ENCODE assay signal across 9 mouse cellular contexts in the genomic region with DNA sequence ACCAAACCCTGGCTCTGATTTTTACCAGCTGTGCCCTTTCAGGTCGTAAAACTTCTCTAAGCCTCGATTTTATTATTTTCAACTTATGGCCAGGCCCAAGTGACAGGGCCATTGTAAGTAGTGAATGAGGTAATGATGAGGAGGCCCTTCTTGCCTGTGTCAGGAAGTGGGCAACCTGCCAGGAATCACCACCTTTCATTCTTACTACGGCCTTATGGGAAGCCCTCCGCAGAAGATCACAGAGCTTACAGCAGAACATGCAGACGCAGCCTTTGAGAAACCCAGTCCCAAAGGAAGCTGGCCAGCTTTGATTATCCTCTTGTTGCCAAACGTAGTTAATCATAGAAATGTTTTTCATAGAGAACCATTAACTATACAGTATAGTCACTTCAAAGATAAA.
A peak's percentile ranks its signal among the peaks of the same experiment; 100 is the strongest.
DNase-seq lines count a peak whose midpoint lies in the region; ATAC-seq and TF ChIP-seq lines count a peak whose summit lies in the region.
"Had no signal": no experiment of that assay in that cellular context is flagged by ENCODE, and none has a peak within 500 bp of the region (broad histone marks: within the 10 kb centered on the region; RNA-seq: fewer than 3 reads in every experiment).

No protein-coding gene starts in this region.

- no peaks in the 10 kb centered on the region for H3K27me3 ChIP-seq in heart, embryonic 12.5 days (replicated peaks)
- no peaks in the 10 kb centered on the region for H3K27me3 ChIP-seq in stomach, postnatal 0 days (ENCODE audit: control insufficient read depth, insufficient read depth, low read length)
- H3K27me3 ChIP-seq: neural tube, embryonic 13.5 days had no signal

- peaks cover 5% of the 10 kb centered on the region for H3K4me1 ChIP-seq in heart, embryonic 12.5 days (replicated peaks)
- no peaks in the 10 kb centered on the region for H3K4me1 ChIP-seq in stomach, postnatal 0 days (replicated peaks; ENCODE audit: control insufficient read depth, insufficient read depth)

- no peak overlapping the region for H3K9ac ChIP-seq in heart, embryonic 12.5 days
- no peak overlapping the region for H3K9ac ChIP-seq in stomach, postnatal 0 days (ENCODE audit: low read length)
- H3K9ac ChIP-seq: neural tube, embryonic 13.5 days had no signal

- no peak for TF ChIP-seq EP300 in stomach, postnatal 0 days (optimal IDR thresholded peaks at IDR 0.05)

- no peak for DNase-seq in heart, adult 18-20 months
- DNase-seq in retina, postnatal 1 day: peak; percentile 80
- DNase-seq in retina, embryonic 14.5 days (ENCODE audit: low spot score): no peak
- peak; percentile 52 for DNase-seq in kidney, postnatal 14 days
- DNase-seq in stomach, postnatal 0 days (ENCODE audit: low spot score): peak; percentile 23
- no peak for DNase-seq in B cell, adult 2 months
- DNase-seq in urinary bladder, postnatal 10 days (ENCODE audit: low spot score): no peak

- ATAC-seq in heart, embryonic 12.5 days (ENCODE audit: insufficient number of reproducible peaks, low FRiP score): peak; percentile 72; the same call in 1 of the 2 replicates
- ATAC-seq in stomach, postnatal 0 days (ENCODE audit: low FRiP score, low TSS enrichment): no peak

- WGBS in heart, embryonic 12.5 days: 40% methylated on average over 6 of the region's 6 CpGs
- WGBS in stomach, postnatal 0 days: 21% methylated on average over 6 of the region's 6 CpGs

- TF ChIP-seq CTCF in stomach, postnatal 0 days (IDR thresholded peaks at IDR 0.05; ENCODE audit: low read depth): no peak

- H3K9me3 ChIP-seq in heart, embryonic 12.5 days (replicated peaks): no peaks in the 10 kb centered on the region
- H3K9me3 ChIP-seq in stomach, postnatal 0 days (ENCODE audit: control insufficient read depth, low read length): no peaks in the 10 kb centered on the region
- H3K9me3 ChIP-seq: neural tube, embryonic 13.5 days had no signal

- H3K36me3 ChIP-seq in heart, embryonic 12.5 days: no peaks in the 10 kb centered on the region
- no peaks in the 10 kb centered on the region for H3K36me3 ChIP-seq in stomach, postnatal 0 days (ENCODE audit: control insufficient read depth, insufficient read depth, low read length)
- H3K36me3 ChIP-seq: neural tube, embryonic 13.5 days had no signal

- no peak overlapping the region for H3K4me3 ChIP-seq in heart, embryonic 12.5 days
- H3K4me3 ChIP-seq in stomach, postnatal 0 days (ENCODE audit: low read depth, low read length): no peak overlapping the region
- H3K4me3 ChIP-seq: neural tube, embryonic 13.5 days had no signal

- no peak overlapping the region for H3K4me2 ChIP-seq in heart, embryonic 12.5 days
- H3K4me2 ChIP-seq in stomach, postnatal 0 days (replicated peaks; ENCODE audit: low read depth): no peak overlapping the region
- H3K4me2 ChIP-seq: neural tube, embryonic 13.5 days had no signal

- H3K27ac ChIP-seq in heart, embryonic 12.5 days (ENCODE audit: poor library complexity, severe bottlenecking): no peak overlapping the region
- no peak overlapping the region for H3K27ac ChIP-seq in stomach, postnatal 0 days (replicated peaks)

Comparison
In these comparisons a context has a peak if more than half of its experiments do, and no peak if none do; other contexts are left out.
1. DNase-seq: peak in retina, postnatal 1 day (single experiment), kidney, postnatal 14 days (single experiment) and stomach, postnatal 0 days (single experiment); none in heart, adult 18-20 months (0 of 2), retina, embryonic 14.5 days (single experiment), B cell, adult 2 months (0 of 2) and urinary bladder, postnatal 10 days (single experiment).